Mouse (Mus musculus) hindbrain, embryonic 12.5 days (tissue): Measurements from ENCODE around the gene Kif2a. TPM values are rescaled to one million over a fixed set of nuclear protein-coding genes. Genes with fewer than 3 reads are reported as not detected.

Experiments used
- ATAC-seq: fragments of 200-750 bp; cut with Nextera tagmentation; 2 replicates; pipeline ENCODE4 v1.8.0; 2017; ENCODE audit warnings: moderate TSS enrichment; ENCODE audit not compliant: low FRiP score
- H3K27ac ChIP-seq: fragments of 300-500 bp; sonication (generic); 2 replicates; pipeline ENCODE4 v1.5.1; 2016; ENCODE audit warnings: mild to moderate bottlenecking
- H3K27me3 ChIP-seq: fragments of 300-500 bp; sonication (generic); 2 replicates; pipeline ENCODE4 v1.6.1; 2016; ENCODE audit warnings: mild to moderate bottlenecking
- H3K36me3 ChIP-seq: fragments of 300-500 bp; sonication (generic); 2 replicates; pipeline ENCODE4 v1.6.1; 2016; ENCODE audit warnings: mild to moderate bottlenecking
- H3K4me1 ChIP-seq: fragments of 300-500 bp; sonication (generic); 2 replicates; pipeline ENCODE4 v1.6.1; 2016
- H3K4me2 ChIP-seq: fragments of 300-500 bp; sonication (generic); replicated peaks from 2 replicates; pipeline ENCODE4 v1.6.1; 2016; ENCODE audit warnings: mild to moderate bottlenecking
- H3K4me3 ChIP-seq: fragments of 300-500 bp; sonication (generic); 2 replicates; pipeline ENCODE4 v1.5.1; 2016; ENCODE audit warnings: mild to moderate bottlenecking
- H3K9ac ChIP-seq: fragments of 300-500 bp; sonication (generic); 2 replicates; pipeline ENCODE4 v1.6.1; 2016; ENCODE audit warnings: mild to moderate bottlenecking, moderate library complexity
- H3K9me3 ChIP-seq: fragments of 300-500 bp; sonication (generic); replicated peaks from 2 replicates; pipeline ENCODE4 v1.6.1; 2016; ENCODE audit warnings: mild to moderate bottlenecking
- WGBS: fragments of 180-500 bp; shearing (Covaris S2); methylation state at CpG from one replicate; pipeline ENCODE4 v1.1.7; 2016; 5-methylcytosine and 5-hydroxymethylcytosine counted together
- polyA plus RNA-seq: library from polyadenylated mRNA; unstranded; fragments of >200 nt; fragmentation: Nextera tagmentation; extraction: Ambion mirVana; gene quantifications from 2 replicates; pipeline ENCODE4 v1.2.1, GENCODE M21; 2016

Gene Kif2a
- 36.9 and 40.2 TPM in 2 replicates for polyA plus RNA-seq

DNA sequence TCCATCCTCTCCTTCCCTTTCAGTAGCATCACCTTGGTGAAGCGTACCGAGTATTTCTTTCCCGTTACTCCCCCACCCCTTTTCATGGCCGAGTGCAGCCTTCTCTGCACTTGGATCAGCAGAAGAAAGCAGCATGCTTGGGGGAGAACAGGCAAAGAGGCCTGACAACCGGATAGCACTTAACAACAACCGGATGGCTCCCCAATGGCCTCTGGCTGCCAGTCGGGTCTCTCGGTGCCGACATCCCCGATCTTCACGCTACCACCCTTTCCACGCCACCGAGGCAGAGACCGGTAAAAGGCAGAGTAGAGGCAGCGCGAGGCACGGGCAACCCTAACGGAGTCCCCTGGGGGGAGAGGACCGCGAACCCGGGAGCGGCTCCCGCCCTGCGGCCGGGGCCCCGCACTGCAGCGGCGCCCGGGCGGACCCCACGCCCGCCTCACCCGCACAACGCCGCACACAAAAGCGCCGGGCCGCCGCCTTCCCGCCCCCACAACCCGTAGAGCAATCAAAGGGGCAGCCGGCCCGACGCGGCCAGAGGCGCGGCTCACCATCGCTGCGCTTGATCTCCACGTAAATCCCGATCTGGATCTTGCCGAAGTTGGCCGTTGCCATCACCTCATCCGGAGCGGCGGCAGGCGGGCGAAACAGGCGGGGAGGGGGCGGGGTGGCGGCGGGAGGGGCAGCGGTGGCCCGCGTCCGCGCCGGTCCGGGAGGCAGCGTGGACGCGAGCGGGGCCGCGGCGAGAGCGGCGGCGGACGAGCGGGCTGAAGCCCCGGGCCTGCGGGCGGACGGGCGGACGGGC is at the start of gene Kif2a:
Kif2a (minus strand) TSS at position 666 of the 805 bp plus-strand sequence.
- Histone ChIP-seq H3K36me3 (no peaks in the 10 kb centered on the region), H3K27me3 (no peaks in the 10 kb centered on the region), H3K9ac (peak within 1 kb of the TSS; percentile 88), H3K4me1 (peaks cover 19% of the 10 kb centered on the region), H3K4me2 (peak within 1 kb of the TSS; percentile 68), H3K27ac (peak within 1 kb of the TSS; percentile 98), H3K4me3 (peak within 1 kb of the TSS; percentile 90), H3K9me3 (no peaks in the 10 kb centered on the region)
- ATAC-seq = peak; percentile 81
- 3% methylated on average over 54 of the region's 87 CpGs for WGBS

DNA sequence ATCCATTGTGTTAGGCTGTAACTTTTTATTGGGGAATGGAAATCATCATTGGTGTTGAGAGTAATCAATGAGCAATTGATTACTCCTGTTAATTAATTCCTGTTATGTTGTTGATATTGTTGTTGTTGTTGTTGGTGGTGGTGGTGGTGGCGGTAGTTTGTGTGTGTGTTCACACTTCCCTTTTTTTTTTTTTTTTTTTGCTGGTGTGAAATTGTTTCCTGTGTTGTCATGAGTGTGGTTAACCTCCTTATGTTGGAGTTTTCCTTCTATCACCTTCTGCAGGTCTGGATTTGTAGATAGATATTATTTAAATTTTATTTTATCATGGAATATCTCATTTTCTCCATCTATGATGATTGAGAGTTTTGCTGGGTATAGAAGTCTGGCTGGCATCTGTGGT is 47.1 kb upstream of the Kif2a start:
- Histone ChIP-seq H3K9ac (no peak overlapping the region), H3K36me3 (no peaks in the 10 kb centered on the region), H3K4me1 (peaks cover 13% of the 10 kb centered on the region), H3K27ac (no peak overlapping the region), H3K27me3 (peaks cover 3% of the 10 kb centered on the region; the same call in 1 of the 2 replicates), H3K4me2 (no peak overlapping the region), H3K9me3 (no peaks in the 10 kb centered on the region), H3K4me3 (no peak overlapping the region)
- no peak for ATAC-seq
- 100% methylated on average over 1 of the region's 1 CpGs for WGBS

DNA sequence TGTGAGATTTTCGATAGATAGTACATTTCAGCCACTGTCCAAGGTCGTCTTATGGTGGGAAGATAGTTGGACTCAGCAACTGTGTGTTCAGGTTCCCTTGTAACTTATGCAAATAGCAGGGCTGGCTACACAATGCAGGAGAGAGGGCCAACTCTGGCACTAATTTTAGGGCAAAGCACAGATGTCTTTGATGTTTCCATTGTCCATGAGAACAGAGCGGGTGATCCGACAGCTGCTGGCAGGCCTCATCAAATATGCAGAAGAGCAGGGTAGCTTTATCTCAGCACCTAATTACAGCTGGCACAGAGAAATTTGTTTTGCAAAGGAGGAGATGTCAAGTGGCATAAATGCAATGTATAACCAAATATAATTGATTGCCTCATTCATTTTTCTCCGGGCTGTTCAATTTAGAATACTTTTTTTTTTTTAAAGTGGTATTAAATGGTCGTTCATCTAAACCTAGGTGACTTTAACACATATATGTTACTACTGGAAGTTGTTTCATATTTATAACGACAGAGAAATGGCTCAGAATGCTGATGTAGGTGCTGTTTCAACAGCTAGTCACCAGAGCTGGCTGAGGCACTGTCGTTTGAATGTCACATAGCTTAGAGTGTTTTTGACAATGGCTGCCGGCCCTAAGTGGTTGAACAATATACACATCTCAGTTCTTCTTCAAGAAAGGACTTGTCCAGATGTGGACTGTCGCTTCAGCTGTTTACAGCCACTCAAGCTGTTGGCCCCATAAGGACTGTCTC is 43.4 kb upstream of the Kif2a start:
- peak; percentile 60 for ATAC-seq

DNA sequence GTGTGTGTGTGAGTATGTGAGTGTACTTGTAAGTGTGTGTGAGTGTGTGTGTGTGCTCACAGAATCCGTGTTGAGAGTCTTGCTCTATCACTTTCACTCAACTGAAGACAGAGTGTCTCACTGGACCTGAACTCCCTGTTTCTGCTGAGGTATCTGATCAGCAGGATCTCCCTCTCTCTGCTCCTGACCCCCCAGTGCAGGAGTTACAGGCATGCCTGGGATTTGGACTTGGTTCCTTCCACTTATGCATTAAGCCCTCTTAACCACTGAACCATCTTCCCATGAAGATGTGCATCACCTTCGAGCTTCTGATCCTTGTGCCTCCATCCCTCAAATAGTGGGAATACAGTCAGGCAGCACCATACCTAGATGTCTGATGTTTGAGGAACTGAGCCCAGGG is 42.3 kb upstream of the Kif2a start:
- Histone ChIP-seq H3K4me1 (0 out of 2 replicates have a peak, but pooled peaks cover 2% of the 10 kb centered on the region), H3K4me3 (no peak overlapping the region), H3K9me3 (no peaks in the 10 kb centered on the region), H3K36me3 (no peaks in the 10 kb centered on the region), H3K27ac (no peak overlapping the region), H3K27me3 (no peaks in the 10 kb centered on the region), H3K9ac (no peak overlapping the region), H3K4me2 (no peak overlapping the region)
- no peak for ATAC-seq
- WGBS = 89% methylated on average over 2 of the region's 2 CpGs

More for the DNA sequence above, 43.4 kb upstream of the Kif2a start:
- Histone ChIP-seq H3K27me3 (no peaks in the 10 kb centered on the region), H3K4me1 (0 out of 2 replicates have a peak, but pooled peaks cover 2% of the 10 kb centered on the region), H3K9ac (no peak overlapping the region), H3K9me3 (no peaks in the 10 kb centered on the region), H3K36me3 (no peaks in the 10 kb centered on the region), H3K27ac (no peak overlapping the region), H3K4me2 (no peak overlapping the region), H3K4me3 (no peak overlapping the region)
- 58% methylated on average over 10 of the region's 10 CpGs for WGBS

DNA sequence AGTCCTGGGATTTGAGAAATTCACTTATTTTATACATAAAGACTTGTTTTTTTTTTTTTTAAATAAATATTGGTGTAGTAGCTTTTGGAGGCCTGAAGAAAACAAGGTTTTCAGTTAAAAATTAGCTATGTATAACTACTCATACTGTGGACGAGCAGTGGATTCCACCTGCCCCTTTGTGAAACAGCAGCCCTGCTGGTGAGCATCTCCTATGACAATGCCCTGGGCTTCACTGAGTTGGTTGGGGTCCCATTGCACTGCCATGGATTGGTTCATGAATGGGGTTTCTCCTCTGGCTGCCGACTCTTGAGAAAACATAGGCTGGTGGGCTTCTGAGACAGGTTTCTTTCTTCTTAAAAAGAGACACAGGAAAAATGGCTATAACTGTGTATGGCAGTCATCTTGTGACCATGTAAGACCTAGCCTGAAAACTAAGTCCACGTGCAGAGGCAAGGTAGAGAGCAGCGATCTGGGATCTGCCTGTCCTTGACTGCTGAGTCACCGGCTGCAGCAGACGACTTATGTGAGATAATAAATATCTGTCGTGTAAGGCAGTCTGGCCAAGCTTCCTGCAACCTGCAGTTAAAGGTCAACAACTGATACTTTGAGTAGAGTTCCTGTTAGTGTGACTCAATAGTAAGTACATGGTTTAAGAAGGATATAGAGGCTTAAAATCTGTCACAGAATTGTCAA is 41.3 kb upstream of the Kif2a start:
- Histone ChIP-seq H3K27ac (no peak overlapping the region), H3K27me3 (no peaks in the 10 kb centered on the region), H3K4me2 (no peak overlapping the region), H3K9ac (no peak overlapping the region), H3K9me3 (no peaks in the 10 kb centered on the region), H3K36me3 (no peaks in the 10 kb centered on the region), H3K4me3 (no peak overlapping the region), H3K4me1 (0 out of 2 replicates have a peak, but pooled peaks cover 2% of the 10 kb centered on the region)
- no peak for ATAC-seq
- 78% methylated on average over 7 of the region's 7 CpGs for WGBS

DNA sequence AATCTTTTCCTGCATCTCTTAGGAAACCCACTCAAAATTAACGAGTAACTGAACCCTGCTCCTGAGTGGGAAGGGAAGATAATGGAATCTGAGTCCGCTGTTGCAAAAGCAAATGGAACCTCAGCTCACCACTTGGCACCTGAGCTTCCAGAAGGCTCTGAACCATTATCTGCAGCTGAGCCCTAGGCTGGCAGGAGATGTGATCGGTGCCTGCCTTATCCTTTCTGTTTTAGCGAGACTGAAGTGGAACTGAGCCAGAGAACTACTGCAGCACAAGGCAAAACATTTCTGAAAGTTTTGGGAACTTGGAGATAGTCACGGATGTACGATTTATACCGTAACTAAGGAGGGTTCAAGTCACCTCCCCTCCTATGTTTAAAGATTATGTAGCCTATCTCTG is 38.2 kb upstream of the Kif2a start:
- Histone ChIP-seq H3K9me3 (no peaks in the 10 kb centered on the region), H3K4me3 (no peak overlapping the region), H3K4me2 (no peak overlapping the region), H3K27me3 (no peaks in the 10 kb centered on the region), H3K4me1 (no peaks in the 10 kb centered on the region), H3K36me3 (no peaks in the 10 kb centered on the region), H3K9ac (no peak overlapping the region), H3K27ac (no peak overlapping the region)
- 88% methylated on average over 7 of the region's 7 CpGs for WGBS
- ATAC-seq = no peak

DNA sequence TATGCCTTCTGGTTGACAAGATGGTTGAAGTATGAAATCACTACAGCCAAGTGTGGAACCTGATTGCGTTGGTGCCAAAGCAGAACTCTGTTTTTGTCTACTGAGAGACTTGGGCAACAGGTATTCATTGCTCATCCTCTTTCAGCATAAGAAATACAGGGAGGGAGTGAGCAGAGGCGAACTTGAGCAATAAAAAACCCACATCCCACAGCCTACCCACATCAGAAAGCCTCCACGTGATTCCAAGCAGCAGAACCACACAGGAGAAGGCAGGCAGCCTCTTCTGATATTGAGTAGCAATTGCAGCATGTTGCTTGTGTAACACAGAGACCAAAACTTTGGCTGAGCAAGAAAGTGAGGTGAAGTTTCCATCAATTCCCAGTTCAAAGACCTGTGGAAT is 37.5 kb upstream of the Kif2a start:
- ATAC-seq = no peak
- 80% methylated on average over 3 of the region's 3 CpGs for WGBS
- Histone ChIP-seq H3K9ac (no peak overlapping the region), H3K4me1 (no peaks in the 10 kb centered on the region), H3K4me3 (no peak overlapping the region), H3K36me3 (no peaks in the 10 kb centered on the region), H3K4me2 (no peak overlapping the region), H3K27me3 (no peaks in the 10 kb centered on the region), H3K27ac (no peak overlapping the region), H3K9me3 (no peaks in the 10 kb centered on the region)

DNA sequence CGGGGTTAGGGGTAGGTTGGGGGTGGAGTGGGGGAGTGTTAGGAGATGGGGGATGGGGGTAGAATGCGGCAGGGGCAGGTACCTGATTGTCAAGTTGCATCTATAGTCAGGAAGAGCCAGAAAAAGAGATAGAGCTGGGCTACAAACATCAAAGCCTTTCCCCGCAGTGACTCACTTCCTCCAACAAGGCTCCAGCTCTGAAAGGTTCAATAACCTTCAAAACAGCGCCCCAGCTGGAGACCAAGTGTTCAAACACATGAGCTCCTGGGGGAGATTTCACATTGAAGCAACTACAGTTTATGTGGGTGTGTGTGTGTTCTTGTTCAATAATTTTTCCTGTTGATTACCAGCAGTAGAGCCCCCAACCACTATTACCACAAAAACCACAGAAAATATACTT is 34.4 kb upstream of the Kif2a start:
- Histone ChIP-seq H3K27me3 (no peaks in the 10 kb centered on the region), H3K27ac (no peak overlapping the region), H3K4me1 (no peaks in the 10 kb centered on the region), H3K9ac (no peak overlapping the region), H3K36me3 (no peaks in the 10 kb centered on the region), H3K9me3 (no peaks in the 10 kb centered on the region), H3K4me2 (no peak overlapping the region), H3K4me3 (no peak overlapping the region)
- 54% methylated on average over 4 of the region's 4 CpGs for WGBS
- ATAC-seq = no peak

DNA sequence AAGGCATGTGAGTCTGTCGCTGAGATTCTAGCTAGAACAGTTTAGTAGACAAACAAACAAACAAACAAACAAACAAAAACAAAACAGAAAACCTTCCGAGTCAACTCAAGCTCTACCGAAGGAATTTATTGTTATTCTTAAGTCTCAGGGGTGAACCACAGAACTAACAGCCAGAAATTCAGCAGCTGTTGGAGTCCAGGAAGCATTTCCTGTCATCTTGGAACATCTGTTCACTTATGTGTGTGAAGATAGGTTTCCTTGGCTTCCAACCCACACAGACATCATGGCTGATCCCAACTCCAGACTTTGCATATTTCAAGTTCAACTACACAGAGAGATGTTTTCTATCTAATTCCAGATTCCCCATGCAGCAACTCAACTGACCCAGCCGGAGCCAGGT is 32.6 kb upstream of the Kif2a start:
- no peak overlapping the region for H3K4me2 ChIP-seq
- H3K4me1 ChIP-seq = no peaks in the 10 kb centered on the region
- H3K27ac ChIP-seq = no peak overlapping the region
- no peak overlapping the region for H3K4me3 ChIP-seq
- H3K36me3 ChIP-seq = no peaks in the 10 kb centered on the region
- no peaks in the 10 kb centered on the region for H3K27me3 ChIP-seq
- H3K9me3 ChIP-seq = no peaks in the 10 kb centered on the region
- H3K9ac ChIP-seq = no peak overlapping the region
- 76% methylated on average over 4 of the region's 4 CpGs for WGBS
- no peak for ATAC-seq

DNA sequence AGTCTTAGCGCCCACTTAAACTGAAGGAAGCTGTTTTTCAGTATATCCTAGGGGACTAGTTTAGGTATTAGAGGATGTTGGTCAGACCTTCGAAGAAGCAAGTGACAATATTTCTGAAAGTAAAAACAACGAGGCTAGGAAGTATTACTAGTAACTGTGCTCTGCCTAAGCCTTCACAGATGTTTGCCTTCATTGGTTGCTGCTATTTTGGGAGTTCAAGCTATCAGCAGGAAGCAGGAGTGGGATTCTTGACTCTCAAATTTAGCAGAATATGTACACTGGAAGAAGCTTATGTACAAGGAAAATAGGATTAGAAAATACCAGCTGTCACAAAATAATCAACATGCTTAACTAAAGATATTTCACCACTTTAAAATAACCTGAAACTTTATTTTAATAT is 29.4 kb upstream of the Kif2a start:
- Histone ChIP-seq H3K9ac (no peak overlapping the region), H3K27me3 (no peaks in the 10 kb centered on the region), H3K9me3 (peaks cover 9% of the 10 kb centered on the region; the same call in 1 of the 2 replicates), H3K4me1 (no peaks in the 10 kb centered on the region), H3K4me2 (no peak overlapping the region), H3K27ac (no peak overlapping the region), H3K36me3 (no peaks in the 10 kb centered on the region), H3K4me3 (no peak overlapping the region)
- 88% methylated on average over 3 of the region's 3 CpGs for WGBS
- ATAC-seq = no peak

DNA sequence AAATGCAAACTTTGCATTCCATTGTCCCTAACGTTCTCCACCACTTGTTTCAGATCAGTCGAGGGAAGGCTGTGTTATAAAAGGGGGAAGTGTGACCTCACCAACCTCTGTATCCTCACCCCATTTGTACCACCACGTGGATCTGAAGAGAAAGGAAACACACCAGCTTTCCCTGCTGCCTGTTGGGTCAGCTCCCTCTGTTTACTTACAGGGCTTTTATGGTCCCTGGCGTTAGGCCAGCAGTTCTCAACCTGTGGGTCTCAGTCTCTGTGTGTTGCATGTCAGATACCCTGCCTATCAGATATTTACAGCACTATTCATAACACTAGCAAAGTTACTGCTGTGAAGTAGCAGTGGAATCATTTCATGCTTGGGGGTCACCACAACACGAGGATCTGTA is 22.3 kb upstream of the Kif2a start:
- no peaks in the 10 kb centered on the region for H3K27me3 ChIP-seq
- 35% methylated on average over 5 of the region's 5 CpGs for WGBS

DNA sequence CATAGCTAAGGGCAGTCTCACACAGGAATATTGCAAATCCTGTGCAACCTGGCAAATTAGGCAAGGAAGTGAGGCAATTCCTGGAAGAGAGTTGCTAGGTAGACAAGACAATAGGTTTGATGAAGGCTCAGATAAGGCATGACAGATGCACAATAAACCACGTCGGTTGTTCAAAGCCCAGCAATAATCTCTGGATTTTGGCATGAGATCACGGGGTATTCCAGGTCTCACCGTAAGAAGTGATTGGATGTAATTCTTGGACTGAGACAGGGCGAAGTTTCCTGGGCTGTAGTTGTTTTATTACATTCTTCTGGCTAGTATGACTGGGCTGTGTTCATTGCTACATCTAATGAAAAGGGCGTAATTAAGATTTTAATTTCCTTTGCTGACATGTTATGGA is 20.6 kb upstream of the Kif2a start:
- H3K9me3 ChIP-seq = peaks cover 9% of the 10 kb centered on the region; the same call in 1 of the 2 replicates
- H3K4me1 ChIP-seq = no peaks in the 10 kb centered on the region
- H3K9ac ChIP-seq = no peak overlapping the region
- H3K4me3 ChIP-seq = no peak overlapping the region
- 85% methylated on average over 6 of the region's 6 CpGs for WGBS
- no peak overlapping the region for H3K4me2 ChIP-seq
- ATAC-seq = no peak
- H3K27ac ChIP-seq = no peak overlapping the region
- H3K36me3 ChIP-seq = no peaks in the 10 kb centered on the region
- H3K27me3 ChIP-seq = no peaks in the 10 kb centered on the region

More for the DNA sequence above, 22.3 kb upstream of the Kif2a start:
- H3K4me1 ChIP-seq = no peaks in the 10 kb centered on the region
- ATAC-seq = no peak
- H3K4me3 ChIP-seq = no peak overlapping the region
- peaks cover 9% of the 10 kb centered on the region; the same call in 1 of the 2 replicates for H3K9me3 ChIP-seq
- no peaks in the 10 kb centered on the region for H3K36me3 ChIP-seq
- H3K9ac ChIP-seq = no peak overlapping the region
- no peak overlapping the region for H3K27ac ChIP-seq
- no peak overlapping the region for H3K4me2 ChIP-seq
